8 mouse cellular contexts compared by ENCODE assay signal in genomic region chrX:23328116-23328515, GRCm38 (mm10). TPM values are rescaled to one million over a fixed set of nuclear protein-coding genes. Genes with fewer than 3 reads are reported as not detected.
DNase-seq lines count a peak whose midpoint lies in the region; ATAC-seq lines count a peak whose summit lies in the region.

No protein-coding gene starts in this region.

- H3K4me1 ChIP-seq in heart, embryonic 10.5 days = no peaks in the 10 kb centered on the region
- H3K4me1 ChIP-seq in neural tube, embryonic 15.5 days = no peaks in the 10 kb centered on the region

- no peak overlapping the region for H3K4me3 ChIP-seq in heart, embryonic 10.5 days
- H3K4me3 ChIP-seq in neural tube, embryonic 15.5 days (replicated peaks) = no peak overlapping the region

- H3K9me3 ChIP-seq in heart, embryonic 10.5 days = no peaks in the 10 kb centered on the region
- no peaks in the 10 kb centered on the region for H3K9me3 ChIP-seq in neural tube, embryonic 15.5 days (replicated peaks)

- no peak overlapping the region for H3K9ac ChIP-seq in neural tube, embryonic 15.5 days (replicated peaks)

- DNase-seq in heart, postnatal 14 days = peak; percentile 2 to 17
- DNase-seq in heart, embryonic 10.5 days (ENCODE audit: low spot score) = no peak
- DNase-seq in neural tube, embryonic 10.5 days (ENCODE audit: extremely low spot score, low spot score) = peak; percentile 15
- peak; percentile 5 for DNase-seq in c-Kit-positive CD71-negative TER-119-negative erythroid progenitor cells, embryonic 14.5 days (ENCODE audit: low read depth)
- peak; percentile 5 for DNase-seq in mesoderm, embryonic 11.5 days (ENCODE audit: low read depth, low spot score)
- no peak for DNase-seq in MN1 (ENCODE audit: low spot score)
- DNase-seq in cerebellum, adult 8-10 months = no peak

- no peak overlapping the region for H3K27ac ChIP-seq in heart, embryonic 10.5 days
- no peak overlapping the region for H3K27ac ChIP-seq in neural tube, embryonic 15.5 days (replicated peaks)

- H3K4me2 ChIP-seq in neural tube, embryonic 15.5 days = no peak overlapping the region

- intact Hi-C loops in heart, postnatal 14 days (cut with DNase I) = loop anchor here (10.0 kb wide), 1 partner anchor 237 kb away; no protein-coding TSS in a partner anchor

- H3K36me3 ChIP-seq in heart, embryonic 10.5 days = no peaks in the 10 kb centered on the region
- no peaks in the 10 kb centered on the region for H3K36me3 ChIP-seq in neural tube, embryonic 15.5 days

- 52% methylated on average over 1 of the region's 1 CpGs for WGBS in heart, embryonic 10.5 days
- 68% methylated on average over 1 of the region's 1 CpGs for WGBS in neural tube, embryonic 15.5 days

- ATAC-seq in neural tube, embryonic 15.5 days (ENCODE audit: low FRiP score) = no peak

- H3K27me3 ChIP-seq in heart, embryonic 10.5 days (ENCODE audit: insufficient read depth, poor library complexity, severe bottlenecking) = no peaks in the 10 kb centered on the region
- no peaks in the 10 kb centered on the region for H3K27me3 ChIP-seq in neural tube, embryonic 15.5 days (replicated peaks)

RNA-seq across cellular contexts. Expression of gene Klhl13, which starts 36.8 kb away (rescaled TPM):
- total RNA-seq in heart, postnatal 14 days (2021) = 10 to 100 TPM; 18.4 to 23.3 TPM
- polyA plus RNA-seq in heart, embryonic 10.5 days (2016; fragmentation: Nextera tagmentation; extraction: Ambion mirVana) = 51.6 and 73.8 TPM in 2 replicates
- polyA plus RNA-seq in neural tube, embryonic 15.5 days (2015; fragmentation: Nextera tagmentation; extraction: Ambion mirVana) = 123 and 136 TPM in 2 replicates

Comparison
In these comparisons a context has a peak if more than half of its experiments do, and no peak if none do; other contexts are left out.
1. DNase-seq: peak in heart, postnatal 14 days (2 of 2), neural tube, embryonic 10.5 days (single experiment), c-Kit-positive CD71-negative TER-119-negative erythroid progenitor cells, embryonic 14.5 days (single experiment) and mesoderm, embryonic 11.5 days (single experiment); none in heart, embryonic 10.5 days (single experiment), MN1 (single experiment) and cerebellum, adult 8-10 months (single experiment).